Mouse (Mus musculus): Measurements from ENCODE around the gene Syn3. TPM values are rescaled to one million over a fixed set of nuclear protein-coding genes. Genes with fewer than 3 reads are reported as not detected.
A peak's percentile ranks its signal among the peaks of the same experiment; 100 is the strongest.

Syn3 gene
- polyA plus RNA-seq, 1 experiment = 2.6 TPM

GRCm38 (mm10) chr10:86017781-86018180 is 480.9 kb downstream of the Syn3 start:
- Histone ChIP-seq H3K27me3 (ENCODE audit: control insufficient read depth, insufficient read depth, low read length, poor library complexity, severe bottlenecking) (no peaks in the 10 kb centered on the region), H3K4me1 (ENCODE audit: control insufficient read depth, insufficient read depth, low read length) (peaks cover 5% of the 10 kb centered on the region), H3K9me3 (replicated peaks; ENCODE audit: control insufficient read depth, insufficient read depth, low read length, poor library complexity, severe bottlenecking) (no peaks in the 10 kb centered on the region), H3K9ac (ENCODE audit: low read depth, poor library complexity, severe bottlenecking) (no peak overlapping the region), H3K27ac (ENCODE audit: insufficient read depth, low read length) (peak overlapping the region; percentile 91; the same call in 1 of the 2 replicates), H3K36me3 (ENCODE audit: control insufficient read depth, insufficient read depth, low read length, poor library complexity, severe bottlenecking) (no peaks in the 10 kb centered on the region), H3K4me3 (ENCODE audit: low read depth, low read length) (no peak overlapping the region)
- TF ChIP-seq CTCF (IDR thresholded peaks at IDR 0.05; ENCODE audit: low read depth, low read length) (no peak), EP300 (IDR thresholded peaks at IDR 0.05; ENCODE audit: insufficient read depth, low read depth, low read length) (no peak)

GRCm38 (mm10) chr10:86011781-86012180 is 486.9 kb downstream of the Syn3 start, which contains the start of gene Bpifc:
Gene Bpifc (minus strand): TSS chr10:86011895.
- TF ChIP-seq POLR2A (IDR thresholded peaks at IDR 0.05; ENCODE audit: insufficient read depth, low read length) (no peak), CTCF (IDR thresholded peaks at IDR 0.05; ENCODE audit: low read depth, low read length) (no peak), EP300 (IDR thresholded peaks at IDR 0.05; ENCODE audit: insufficient read depth, low read depth, low read length) (no peak)
- Histone ChIP-seq H3K27ac (ENCODE audit: insufficient read depth, low read length) (no peak within 1 kb of the TSS), H3K4me1 (ENCODE audit: control insufficient read depth, insufficient read depth, low read length) (no peaks in the 10 kb centered on the region), H3K27me3 (ENCODE audit: control insufficient read depth, insufficient read depth, low read length, poor library complexity, severe bottlenecking) (no peaks in the 10 kb centered on the region), H3K9me3 (replicated peaks; ENCODE audit: control insufficient read depth, insufficient read depth, low read length, poor library complexity, severe bottlenecking) (no peaks in the 10 kb centered on the region), H3K36me3 (ENCODE audit: control insufficient read depth, insufficient read depth, low read length, poor library complexity, severe bottlenecking) (no peaks in the 10 kb centered on the region), H3K9ac (ENCODE audit: low read depth, poor library complexity, severe bottlenecking) (no peak within 1 kb of the TSS), H3K4me3 (ENCODE audit: low read depth, low read length) (no peak within 1 kb of the TSS)

- TF ChIP-seq CTCF (IDR thresholded peaks at IDR 0.05; ENCODE audit: low read depth, low read length) (no peak), POLR2A (IDR thresholded peaks at IDR 0.05; ENCODE audit: insufficient read depth, low read length) (no peak), EP300 (IDR thresholded peaks at IDR 0.05; ENCODE audit: insufficient read depth, low read depth, low read length) (no peak)
- H3K9ac ChIP-seq (ENCODE audit: low read depth, poor library complexity, severe bottlenecking) = no peak overlapping the region
- no peaks in the 10 kb centered on the region for H3K4me1 ChIP-seq (ENCODE audit: control insufficient read depth, insufficient read depth, low read length)
- H3K36me3 ChIP-seq (ENCODE audit: control insufficient read depth, insufficient read depth, low read length, poor library complexity, severe bottlenecking) = no peaks in the 10 kb centered on the region
- H3K9me3 ChIP-seq (replicated peaks; ENCODE audit: control insufficient read depth, insufficient read depth, low read length, poor library complexity, severe bottlenecking) = no peaks in the 10 kb centered on the region
- H3K27me3 ChIP-seq (ENCODE audit: control insufficient read depth, insufficient read depth, low read length, poor library complexity, severe bottlenecking) = no peaks in the 10 kb centered on the region
- no peak overlapping the region for H3K4me3 ChIP-seq (ENCODE audit: low read depth, low read length)
- no peak overlapping the region for H3K27ac ChIP-seq (ENCODE audit: insufficient read depth, low read length)
Measured at GRCm38 (mm10) chr10:86011172-86011571, 487.5 kb downstream of the Syn3 start.

GRCm38 (mm10) chr10:86010636-86011035 is 488.1 kb downstream of the Syn3 start:
- TF ChIP-seq POLR2A (IDR thresholded peaks at IDR 0.05; ENCODE audit: insufficient read depth, low read length) (no peak), EP300 (IDR thresholded peaks at IDR 0.05; ENCODE audit: insufficient read depth, low read depth, low read length) (no peak), CTCF (IDR thresholded peaks at IDR 0.05; ENCODE audit: low read depth, low read length) (no peak)

GRCm38 (mm10) chr10:86009688-86010087 is 489.0 kb downstream of the Syn3 start:
- TF ChIP-seq EP300 (IDR thresholded peaks at IDR 0.05; ENCODE audit: insufficient read depth, low read depth, low read length) = no peak
- no peak for TF ChIP-seq POLR2A (IDR thresholded peaks at IDR 0.05; ENCODE audit: insufficient read depth, low read length)
- TF ChIP-seq CTCF (IDR thresholded peaks at IDR 0.05; ENCODE audit: low read depth, low read length) = no peak
- Histone ChIP-seq H3K4me1 (ENCODE audit: control insufficient read depth, insufficient read depth, low read length) (no peaks in the 10 kb centered on the region), H3K4me3 (ENCODE audit: low read depth, low read length) (no peak overlapping the region), H3K27ac (ENCODE audit: insufficient read depth, low read length) (no peak overlapping the region), H3K9ac (ENCODE audit: low read depth, poor library complexity, severe bottlenecking) (no peak overlapping the region), H3K9me3 (replicated peaks; ENCODE audit: control insufficient read depth, insufficient read depth, low read length, poor library complexity, severe bottlenecking) (no peaks in the 10 kb centered on the region), H3K27me3 (ENCODE audit: control insufficient read depth, insufficient read depth, low read length, poor library complexity, severe bottlenecking) (no peaks in the 10 kb centered on the region), H3K36me3 (ENCODE audit: control insufficient read depth, insufficient read depth, low read length, poor library complexity, severe bottlenecking) (no peaks in the 10 kb centered on the region)

More at GRCm38 (mm10) chr10:86010636-86011035, 488.1 kb downstream of the Syn3 start:
- no peaks in the 10 kb centered on the region for H3K4me1 ChIP-seq (ENCODE audit: control insufficient read depth, insufficient read depth, low read length)
- H3K4me3 ChIP-seq (ENCODE audit: low read depth, low read length) = no peak overlapping the region
- no peaks in the 10 kb centered on the region for H3K27me3 ChIP-seq (ENCODE audit: control insufficient read depth, insufficient read depth, low read length, poor library complexity, severe bottlenecking)
- no peak overlapping the region for H3K9ac ChIP-seq (ENCODE audit: low read depth, poor library complexity, severe bottlenecking)
- H3K27ac ChIP-seq (ENCODE audit: insufficient read depth, low read length) = no peak overlapping the region
- no peaks in the 10 kb centered on the region for H3K9me3 ChIP-seq (replicated peaks; ENCODE audit: control insufficient read depth, insufficient read depth, low read length, poor library complexity, severe bottlenecking)
- no peaks in the 10 kb centered on the region for H3K36me3 ChIP-seq (ENCODE audit: control insufficient read depth, insufficient read depth, low read length, poor library complexity, severe bottlenecking)

GRCm38 (mm10) chr10:86006455-86006854 is 492.2 kb downstream of the Syn3 start:
- Histone ChIP-seq H3K4me3 (ENCODE audit: low read depth, low read length) (no peak overlapping the region), H3K9ac (ENCODE audit: low read depth, poor library complexity, severe bottlenecking) (no peak overlapping the region), H3K27ac (ENCODE audit: insufficient read depth, low read length) (no peak overlapping the region), H3K9me3 (replicated peaks; ENCODE audit: control insufficient read depth, insufficient read depth, low read length, poor library complexity, severe bottlenecking) (no peaks in the 10 kb centered on the region), H3K36me3 (ENCODE audit: control insufficient read depth, insufficient read depth, low read length, poor library complexity, severe bottlenecking) (no peaks in the 10 kb centered on the region), H3K27me3 (ENCODE audit: control insufficient read depth, insufficient read depth, low read length, poor library complexity, severe bottlenecking) (no peaks in the 10 kb centered on the region), H3K4me1 (ENCODE audit: control insufficient read depth, insufficient read depth, low read length) (no peaks in the 10 kb centered on the region)
- TF ChIP-seq CTCF (IDR thresholded peaks at IDR 0.05; ENCODE audit: low read depth, low read length) (no peak), EP300 (IDR thresholded peaks at IDR 0.05; ENCODE audit: insufficient read depth, low read depth, low read length) (no peak), POLR2A (IDR thresholded peaks at IDR 0.05; ENCODE audit: insufficient read depth, low read length) (no peak)

Other genes with a start within 250 kb of the Syn3 start
- gene Timp3, start 198.5 kb downstream of the Syn3 start, polyA plus RNA-seq (2011; ENCODE audit: insufficient read depth, insufficient read length, low read depth, missing spikeins) = 13.3 and 14.1 TPM in 2 replicates
- gene Hsp90b1, start 206.6 kb upstream of the Syn3 start, polyA plus RNA-seq (2011; ENCODE audit: insufficient read depth, insufficient read length, low read depth, missing spikeins) = 1,047 and 1,340 TPM in 2 replicates
- gene Ttc41, start 206.9 kb upstream of the Syn3 start, polyA plus RNA-seq (2011; ENCODE audit: insufficient read depth, insufficient read length, low read depth, missing spikeins) = 2.7 and 3.5 TPM in 2 replicates

All from ES-Bruce4 (cell line).